ENCODE assay signal across 13 mouse cellular contexts in genomic region chr5:99388131-99388530, GRCm38 (mm10).
A peak's percentile ranks its signal among the peaks of the same experiment; 100 is the strongest.
DNase-seq lines count a peak whose midpoint lies in the region; ATAC-seq and TF ChIP-seq lines count a peak whose summit lies in the region.
"Had no signal": no experiment of that assay in that cellular context is flagged by ENCODE, and none has a peak within 500 bp of the region (broad histone marks: within the 10 kb centered on the region; RNA-seq: fewer than 3 reads in every experiment).

No protein-coding gene starts in this region.

- H3K27ac ChIP-seq in heart, embryonic 16.5 days (ENCODE audit: low read length) = peak overlapping the region; percentile 32; the same call in 1 of the 2 replicates
- no peak overlapping the region; the same call in 1 of the 2 replicates for H3K27ac ChIP-seq in heart, embryonic 10.5 days
- no peak overlapping the region; the same call in 1 of the 2 replicates for H3K27ac ChIP-seq in lung, embryonic 15.5 days
- H3K27ac ChIP-seq in liver, postnatal 0 days (ENCODE audit: low read depth) = peak overlapping the region; percentile 86
- H3K27ac ChIP-seq: hindbrain, postnatal 0 days; limb, embryonic 13.5 days; neural tube, embryonic 13.5 days had no signal

- H3K4me1 ChIP-seq in heart, embryonic 16.5 days (ENCODE audit: control insufficient read depth, insufficient read depth, low read length) = peaks cover 5% of the 10 kb centered on the region; the same call in 1 of the 2 replicates
- peaks cover 48% of the 10 kb centered on the region for H3K4me1 ChIP-seq in heart, embryonic 10.5 days
- peaks cover 24% of the 10 kb centered on the region for H3K4me1 ChIP-seq in lung, embryonic 15.5 days
- peaks cover 13% of the 10 kb centered on the region for H3K4me1 ChIP-seq in liver, postnatal 0 days (ENCODE audit: insufficient read depth)

- H3K27me3 ChIP-seq in heart, embryonic 16.5 days (ENCODE audit: control insufficient read depth, insufficient read depth, low read length) = no peaks in the 10 kb centered on the region
- H3K27me3 ChIP-seq in heart, embryonic 10.5 days (ENCODE audit: insufficient read depth, poor library complexity, severe bottlenecking) = peaks cover 3% of the 10 kb centered on the region; the same call in 1 of the 2 replicates
- no peaks in the 10 kb centered on the region for H3K27me3 ChIP-seq in lung, embryonic 15.5 days
- no peaks in the 10 kb centered on the region for H3K27me3 ChIP-seq in liver, postnatal 0 days (ENCODE audit: insufficient read depth, low read length)
- H3K27me3 ChIP-seq: limb, embryonic 13.5 days had no signal

- WGBS in heart, embryonic 16.5 days = 69% methylated on average over 5 of the region's 5 CpGs
- 87% methylated on average over 5 of the region's 5 CpGs for WGBS in heart, embryonic 10.5 days
- WGBS in lung, embryonic 15.5 days = 59% methylated on average over 5 of the region's 5 CpGs
- WGBS in liver, postnatal 0 days (ENCODE audit: insufficient replicate concordance) = 72% methylated on average over 5 of the region's 5 CpGs

- DNase-seq in adrenal gland, adult 2 months = peak; percentile 34
- DNase-seq in adrenal gland, adult (ENCODE audit: inconsistent age in 2 of 2, low spot score in 1 of 2) = no peak
- no peak for DNase-seq in heart, embryonic 10.5 days (ENCODE audit: low spot score)
- no peak for DNase-seq in lung, postnatal 36 days
- DNase-seq in liver, postnatal 0 days = no peak
- DNase-seq in ovary, postnatal 10 days (ENCODE audit: low spot score) = no peak
- DNase-seq: adrenal gland, postnatal 14 days had no signal

- no peaks in the 10 kb centered on the region for H3K9me3 ChIP-seq in heart, embryonic 16.5 days (replicated peaks; ENCODE audit: control insufficient read depth, low read length)
- no peaks in the 10 kb centered on the region for H3K9me3 ChIP-seq in heart, embryonic 10.5 days
- H3K9me3 ChIP-seq in lung, embryonic 15.5 days = no peaks in the 10 kb centered on the region
- H3K9me3 ChIP-seq in liver, postnatal 0 days (ENCODE audit: low read length) = no peaks in the 10 kb centered on the region
- H3K9me3 ChIP-seq: limb, embryonic 13.5 days; neural tube, embryonic 13.5 days had no signal

- no peak for TF ChIP-seq CTCF in liver, postnatal 0 days (IDR thresholded peaks at IDR 0.05; ENCODE audit: low read depth)

- no peak overlapping the region for H3K4me3 ChIP-seq in heart, embryonic 16.5 days (ENCODE audit: low read length)
- H3K4me3 ChIP-seq in heart, embryonic 10.5 days = no peak overlapping the region
- H3K4me3 ChIP-seq in lung, embryonic 15.5 days = no peak overlapping the region
- H3K4me3 ChIP-seq in liver, postnatal 0 days (ENCODE audit: low read depth, low read length) = no peak overlapping the region
- H3K4me3 ChIP-seq: limb, embryonic 13.5 days; neural tube, embryonic 13.5 days had no signal

- no peak overlapping the region for H3K9ac ChIP-seq in heart, embryonic 16.5 days (ENCODE audit: low read length)
- no peak overlapping the region for H3K9ac ChIP-seq in lung, embryonic 15.5 days
- H3K9ac ChIP-seq in liver, postnatal 0 days (replicated peaks) = no peak overlapping the region
- H3K9ac ChIP-seq: neural tube, embryonic 13.5 days had no signal

- TF ChIP-seq EP300 in liver, postnatal 0 days (IDR thresholded peaks at IDR 0.05; ENCODE audit: low read depth) = no peak

- no peak for ATAC-seq in heart, embryonic 16.5 days (replicated peaks; ENCODE audit: extremely low read depth, insufficient read depth, low FRiP score)
- 0 out of 2 replicates have a peak, but pooled peaks have one; percentile 31 for ATAC-seq in lung, embryonic 15.5 days (ENCODE audit: borderline replicate concordance, extremely low read depth, low FRiP score, low TSS enrichment)
- ATAC-seq in liver, postnatal 0 days = no peak
- ATAC-seq: hindbrain, postnatal 0 days; midbrain, embryonic 16.5 days had no signal

- no peak overlapping the region for H3K4me2 ChIP-seq in heart, embryonic 16.5 days (ENCODE audit: low read depth, low read length)
- no peak overlapping the region for H3K4me2 ChIP-seq in lung, embryonic 15.5 days
- no peak overlapping the region for H3K4me2 ChIP-seq in liver, postnatal 0 days (ENCODE audit: low read depth, low read length)
- H3K4me2 ChIP-seq: limb, embryonic 13.5 days; neural tube, embryonic 13.5 days had no signal

- H3K36me3 ChIP-seq in heart, embryonic 16.5 days (ENCODE audit: control insufficient read depth, insufficient read depth) = no peaks in the 10 kb centered on the region
- no peaks in the 10 kb centered on the region for H3K36me3 ChIP-seq in heart, embryonic 10.5 days
- H3K36me3 ChIP-seq in lung, embryonic 15.5 days = no peaks in the 10 kb centered on the region
- no peaks in the 10 kb centered on the region for H3K36me3 ChIP-seq in liver, postnatal 0 days (replicated peaks; ENCODE audit: insufficient read depth, low read length)
- H3K36me3 ChIP-seq: limb, embryonic 13.5 days; neural tube, embryonic 13.5 days had no signal

Comparison
In these comparisons a context has a peak if more than half of its experiments do, and no peak if none do; other contexts are left out.
1. H3K27ac ChIP-seq: peak in heart, embryonic 16.5 days (single experiment) and liver, postnatal 0 days (single experiment); none in heart, embryonic 10.5 days (single experiment) and lung, embryonic 15.5 days (single experiment).